Mouse (Mus musculus): ENCODE results near the gene Zfp462. TPM values are rescaled to one million over a fixed set of nuclear protein-coding genes. Genes with fewer than 3 reads are reported as not detected.

Gene Zfp462
- polyA plus RNA-seq, 1 experiment from 2014 or later = 3.6 TPM

DNA sequence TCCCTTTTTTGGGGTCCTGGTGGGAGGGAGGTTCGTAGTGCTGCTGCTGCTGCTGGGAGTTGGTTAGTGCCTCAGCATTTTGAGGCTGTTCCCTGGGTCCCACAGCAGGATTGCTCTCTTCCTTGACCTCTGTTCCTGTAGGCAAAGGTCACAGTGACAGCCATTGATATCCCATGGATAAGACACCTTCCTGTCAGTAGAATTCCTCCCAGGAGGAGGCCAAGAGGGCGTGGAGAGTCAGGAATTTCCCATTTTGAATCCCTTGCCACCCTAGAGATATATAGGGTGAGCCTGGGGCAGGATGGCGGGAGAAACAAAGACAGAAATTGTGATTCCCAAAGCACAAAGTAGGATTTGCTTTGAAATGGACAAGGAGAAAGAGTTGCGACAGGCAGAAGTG lies 106.5 kb downstream of the Zfp462 start:
- Histone ChIP-seq H3K4me3 (no peak overlapping the region), H3K27ac (ENCODE audit: poor library complexity, severe bottlenecking) (no peak overlapping the region), H3K9ac (no peak overlapping the region), H3K36me3 (peaks cover 72% of the 10 kb centered on the region), H3K4me1 (replicated peaks) (peaks cover 18% of the 10 kb centered on the region; the same call in 1 of the 2 replicates), H3K4me2 (no peak overlapping the region), H3K9me3 (replicated peaks) (no peaks in the 10 kb centered on the region), H3K27me3 (replicated peaks) (no peaks in the 10 kb centered on the region)
- WGBS = 76% methylated on average over 4 of the region's 4 CpGs
- no peak for ATAC-seq (ENCODE audit: insufficient number of reproducible peaks, low FRiP score)

DNA sequence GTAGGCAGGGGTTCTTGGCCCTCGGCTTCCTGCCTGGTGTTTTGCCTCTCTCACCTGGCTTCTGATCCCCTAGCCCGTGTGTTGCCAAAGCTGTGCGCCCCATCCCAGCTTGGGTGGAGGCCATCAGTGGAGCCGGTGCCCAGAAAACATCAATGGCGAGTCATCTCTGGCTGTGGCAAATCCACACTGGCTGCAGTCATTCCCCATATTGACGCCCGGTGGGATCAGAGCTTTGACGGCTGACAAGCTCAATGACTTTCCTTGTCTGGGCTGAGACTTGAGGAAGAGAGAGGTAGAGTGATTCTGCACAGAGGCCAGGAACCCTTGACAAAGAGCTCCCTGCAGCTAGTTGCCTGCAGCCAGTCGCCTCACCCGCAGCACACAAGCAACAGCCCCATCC lies 107.8 kb downstream of the Zfp462 start:
- ATAC-seq (ENCODE audit: insufficient number of reproducible peaks, low FRiP score) = no peak
- H3K9ac ChIP-seq = no peak overlapping the region
- H3K27ac ChIP-seq (ENCODE audit: poor library complexity, severe bottlenecking) = no peak overlapping the region
- H3K9me3 ChIP-seq (replicated peaks) = no peaks in the 10 kb centered on the region
- H3K27me3 ChIP-seq (replicated peaks) = no peaks in the 10 kb centered on the region
- peaks cover 23% of the 10 kb centered on the region; the same call in 1 of the 2 replicates for H3K4me1 ChIP-seq (replicated peaks)
- WGBS = 85% methylated on average over 10 of the region's 10 CpGs
- peaks cover 67% of the 10 kb centered on the region for H3K36me3 ChIP-seq
- H3K4me2 ChIP-seq = no peak overlapping the region
- H3K4me3 ChIP-seq = no peak overlapping the region

DNA sequence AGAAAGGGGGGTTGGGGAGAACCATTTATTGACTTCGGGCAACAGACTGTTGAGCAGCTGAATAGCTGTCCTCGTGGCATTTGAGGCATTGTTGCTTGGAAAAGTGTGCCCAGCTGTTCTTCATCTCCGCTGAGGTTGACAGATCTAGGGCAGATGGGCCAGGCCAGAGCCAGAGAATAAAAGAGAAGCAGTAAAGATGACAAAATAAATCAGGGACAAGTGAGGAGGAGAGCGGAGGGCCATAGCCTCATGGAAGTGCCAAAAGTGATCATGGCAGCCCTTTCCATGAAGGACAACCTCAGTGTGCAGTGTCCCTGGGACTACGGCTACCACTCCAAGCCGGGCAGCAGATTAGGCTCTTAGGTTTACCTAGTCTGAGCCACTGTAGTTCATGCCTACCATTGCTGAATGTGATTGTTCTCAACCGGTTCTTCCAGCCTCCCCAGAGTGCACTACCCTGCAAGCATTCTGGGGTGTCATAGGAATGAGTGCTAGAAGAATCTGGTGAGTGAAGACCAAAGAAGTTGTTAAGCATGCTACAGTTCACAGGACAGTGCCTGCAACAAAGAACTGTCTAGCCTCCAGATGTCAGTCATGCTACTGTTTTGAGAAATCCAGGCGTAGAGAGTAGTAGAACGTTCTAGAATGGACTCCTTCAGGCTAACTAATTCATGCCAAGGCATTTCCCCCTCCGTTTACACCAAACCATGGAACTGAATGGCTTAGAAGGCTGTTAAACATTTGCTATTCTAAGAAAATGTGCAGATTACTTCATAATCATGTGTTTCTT lies 113.0 kb downstream of the Zfp462 start:
- Histone ChIP-seq H3K4me2 (no peak overlapping the region), H3K9ac (no peak overlapping the region), H3K27ac (ENCODE audit: poor library complexity, severe bottlenecking) (no peak overlapping the region), H3K4me1 (replicated peaks) (peaks cover 17% of the 10 kb centered on the region; the same call in 1 of the 2 replicates), H3K4me3 (no peak overlapping the region), H3K36me3 (peaks cover 58% of the 10 kb centered on the region), H3K27me3 (replicated peaks) (no peaks in the 10 kb centered on the region), H3K9me3 (replicated peaks) (no peaks in the 10 kb centered on the region)
- no peak for ATAC-seq (ENCODE audit: insufficient number of reproducible peaks, low FRiP score)
- 80% methylated on average over 10 of the region's 10 CpGs for WGBS

DNA sequence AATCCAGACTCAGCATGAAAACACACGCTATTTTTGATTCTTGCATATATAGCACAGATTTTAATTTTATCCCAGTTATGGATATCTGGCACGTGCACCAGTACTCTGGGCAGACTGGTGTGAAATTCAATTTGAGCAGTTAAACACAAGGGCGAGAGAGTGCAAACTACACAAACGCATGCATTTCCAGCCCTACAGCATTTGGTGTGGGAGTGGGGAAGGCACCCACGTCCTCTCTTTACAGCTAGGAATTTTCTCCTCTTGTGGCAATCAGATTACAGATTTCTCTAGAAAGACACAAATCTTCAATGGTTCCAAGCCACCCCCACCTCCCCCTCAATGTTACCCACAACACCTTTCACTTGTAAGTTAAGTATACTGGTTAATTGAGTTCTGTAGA lies 114.1 kb downstream of the Zfp462 start:
- Histone ChIP-seq H3K27ac (ENCODE audit: poor library complexity, severe bottlenecking) (no peak overlapping the region), H3K4me3 (no peak overlapping the region), H3K36me3 (peaks cover 57% of the 10 kb centered on the region), H3K9ac (no peak overlapping the region), H3K27me3 (replicated peaks) (no peaks in the 10 kb centered on the region), H3K4me2 (no peak overlapping the region), H3K4me1 (replicated peaks) (peaks cover 17% of the 10 kb centered on the region; the same call in 1 of the 2 replicates), H3K9me3 (replicated peaks) (no peaks in the 10 kb centered on the region)
- WGBS = 81% methylated on average over 5 of the region's 5 CpGs
- no peak for ATAC-seq (ENCODE audit: insufficient number of reproducible peaks, low FRiP score)

DNA sequence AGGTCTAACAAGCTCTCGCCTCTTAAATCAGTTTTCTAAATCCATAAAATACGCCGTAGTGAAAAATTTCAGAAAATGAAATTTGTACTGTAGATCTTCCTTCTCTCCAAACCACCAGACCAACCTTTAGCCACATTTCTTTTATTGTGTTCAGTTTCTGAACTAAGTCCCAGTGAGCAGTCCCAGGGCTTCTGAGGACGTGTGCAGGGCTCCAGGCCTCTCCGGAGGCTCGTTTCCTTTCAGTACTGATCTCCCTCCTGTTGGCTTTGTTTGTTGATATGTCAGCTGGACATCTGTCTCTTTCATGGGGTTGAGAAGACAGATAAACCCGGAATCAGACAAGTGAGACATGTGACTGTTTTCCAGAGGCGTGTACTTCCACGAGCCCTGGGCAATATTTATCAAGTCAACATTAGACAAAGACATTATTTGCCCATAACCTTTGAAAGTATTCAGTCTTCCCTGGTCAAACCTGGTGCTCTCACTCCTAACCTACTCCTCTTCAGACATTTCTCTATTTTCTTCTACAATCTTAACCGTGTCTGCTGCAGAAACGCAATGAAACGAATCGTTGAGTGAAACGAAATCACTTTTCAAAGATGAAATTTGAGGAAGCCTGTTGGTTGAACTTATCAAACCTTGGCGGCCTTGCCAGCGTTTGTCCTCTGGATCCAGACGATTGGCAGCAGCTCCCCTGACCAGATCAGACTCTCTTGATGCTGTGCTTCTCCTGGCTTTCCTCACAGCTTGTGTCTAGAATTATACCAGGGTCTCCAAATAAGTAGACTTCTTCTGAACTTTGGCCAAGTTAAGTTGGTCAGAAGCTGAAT lies 121.7 kb downstream of the Zfp462 start:
- H3K4me1 ChIP-seq (replicated peaks) = no peaks in the 10 kb centered on the region
- H3K27me3 ChIP-seq (replicated peaks) = no peaks in the 10 kb centered on the region
- no peak for ATAC-seq (ENCODE audit: insufficient number of reproducible peaks, low FRiP score)
- no peak overlapping the region for H3K4me2 ChIP-seq
- WGBS = 57% methylated on average over 17 of the region's 17 CpGs
- 0 out of 2 replicates have a peak overlapping the region, but pooled peaks have one; percentile 37 for H3K27ac ChIP-seq (ENCODE audit: poor library complexity, severe bottlenecking)
- no peak overlapping the region for H3K9ac ChIP-seq
- H3K9me3 ChIP-seq (replicated peaks) = no peaks in the 10 kb centered on the region
- no peak overlapping the region for H3K4me3 ChIP-seq
- H3K36me3 ChIP-seq = peaks cover 36% of the 10 kb centered on the region

DNA sequence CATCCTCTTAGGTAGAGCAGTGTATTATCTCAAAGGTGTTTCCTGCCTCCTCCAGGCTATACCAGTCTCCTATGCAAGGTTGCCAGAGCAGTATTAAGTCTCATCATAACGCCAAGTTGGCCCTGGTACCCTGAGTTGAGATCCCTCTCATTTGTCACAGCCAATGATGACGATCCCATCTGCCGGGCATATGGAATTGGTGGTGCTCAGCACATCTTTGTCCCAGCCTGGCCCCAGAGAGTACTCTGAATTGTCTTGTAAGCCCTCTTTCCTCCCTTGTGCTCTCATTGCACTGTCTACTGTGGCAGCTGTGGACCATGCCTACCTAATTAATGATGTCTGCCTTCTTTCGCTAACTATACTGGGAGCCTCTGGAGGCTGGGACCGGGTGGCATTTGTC lies 126.7 kb downstream of the Zfp462 start:
- H3K36me3 ChIP-seq = peaks cover 52% of the 10 kb centered on the region
- no peak overlapping the region for H3K4me2 ChIP-seq
- WGBS = 86% methylated on average over 5 of the region's 5 CpGs
- no peaks in the 10 kb centered on the region for H3K4me1 ChIP-seq (replicated peaks)
- H3K9me3 ChIP-seq (replicated peaks) = no peaks in the 10 kb centered on the region
- ATAC-seq (ENCODE audit: insufficient number of reproducible peaks, low FRiP score) = no peak
- H3K9ac ChIP-seq = no peak overlapping the region
- H3K27ac ChIP-seq (ENCODE audit: poor library complexity, severe bottlenecking) = no peak overlapping the region
- H3K27me3 ChIP-seq (replicated peaks) = no peaks in the 10 kb centered on the region
- no peak overlapping the region for H3K4me3 ChIP-seq

DNA sequence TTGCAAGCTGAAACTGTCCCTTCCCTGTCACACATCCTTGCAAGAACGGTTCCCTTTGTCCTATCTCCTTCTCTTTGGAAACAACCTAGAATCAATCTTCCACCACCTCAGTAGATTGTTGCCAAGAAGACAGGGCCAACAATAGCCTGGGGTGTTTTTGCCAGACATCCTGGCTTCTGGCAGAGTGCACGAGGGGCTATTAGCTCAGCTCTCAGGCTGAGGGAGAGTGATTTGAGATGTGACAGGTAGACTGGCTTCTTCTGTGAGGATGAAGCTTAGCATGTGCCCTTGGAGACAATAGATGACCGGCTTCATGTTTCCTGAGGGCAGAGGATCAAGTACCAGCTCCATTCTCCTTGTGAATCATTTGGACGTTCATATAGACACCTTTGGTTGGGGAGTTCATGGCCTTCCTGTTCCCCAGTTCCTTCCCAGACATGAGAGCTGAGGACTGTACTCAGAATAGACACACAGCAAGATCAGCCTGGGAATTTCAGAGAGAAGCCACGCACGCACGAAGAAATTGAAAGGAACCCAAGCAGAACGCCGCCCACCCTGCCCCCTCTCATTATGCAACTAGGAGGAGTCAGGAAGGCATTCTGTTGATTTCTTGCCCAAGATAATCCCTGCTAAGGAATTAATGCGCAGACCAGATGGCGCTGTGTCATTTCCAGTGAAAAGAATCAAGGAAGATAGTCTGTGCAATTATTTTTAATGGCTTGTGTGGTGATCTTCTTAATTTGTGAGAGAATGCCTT lies 132.5 kb downstream of the Zfp462 start:
- no peaks in the 10 kb centered on the region for H3K9me3 ChIP-seq (replicated peaks)
- no peak overlapping the region for H3K27ac ChIP-seq (ENCODE audit: poor library complexity, severe bottlenecking)
- no peak overlapping the region for H3K4me3 ChIP-seq
- peaks cover 13% of the 10 kb centered on the region; the same call in 1 of the 2 replicates for H3K4me1 ChIP-seq (replicated peaks)
- WGBS = 71% methylated on average over 11 of the region's 11 CpGs
- peaks cover 75% of the 10 kb centered on the region for H3K36me3 ChIP-seq
- no peaks in the 10 kb centered on the region for H3K27me3 ChIP-seq (replicated peaks)
- no peak for ATAC-seq (ENCODE audit: insufficient number of reproducible peaks, low FRiP score)
- no peak overlapping the region for H3K9ac ChIP-seq
- H3K4me2 ChIP-seq = no peak overlapping the region

DNA sequence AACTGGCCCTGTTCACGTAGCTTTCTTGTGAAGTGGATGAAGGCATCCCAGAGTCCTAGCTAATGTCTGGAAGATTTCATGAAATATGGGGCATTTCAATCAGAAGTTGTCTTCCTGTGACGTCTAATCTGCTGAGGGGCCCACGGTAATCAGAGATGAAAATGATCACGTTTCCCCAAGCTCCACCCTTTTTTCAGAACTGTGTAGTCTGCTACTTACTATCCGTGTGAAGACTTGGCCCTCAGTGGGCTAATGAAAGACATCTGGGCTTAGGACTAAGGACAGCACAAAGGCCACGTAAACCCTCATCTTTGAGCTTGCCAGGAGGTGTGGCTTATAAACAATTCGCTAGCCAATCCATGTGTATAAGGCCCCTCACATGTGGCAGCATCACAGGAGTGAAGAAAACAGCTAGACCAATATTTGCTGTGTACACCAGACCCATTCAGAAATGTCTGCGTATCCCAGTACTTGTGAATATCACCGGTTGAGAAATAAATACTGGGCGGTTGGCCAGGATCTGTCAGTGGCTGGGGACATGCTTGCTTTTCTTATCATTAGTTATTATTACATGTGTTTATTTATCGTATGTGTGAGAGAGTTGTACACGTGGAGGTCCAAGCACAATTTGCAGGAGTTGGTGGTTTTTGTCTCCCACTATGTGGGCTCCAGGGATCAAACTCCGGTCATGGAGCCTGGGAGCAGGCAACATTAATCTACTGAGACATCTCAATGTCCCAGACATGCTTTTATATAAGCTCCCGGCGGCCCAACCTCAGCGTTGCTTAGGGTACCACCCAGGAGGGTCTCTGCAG lies 133.3 kb downstream of the Zfp462 start:
- no peak overlapping the region for H3K4me3 ChIP-seq
- H3K36me3 ChIP-seq = peaks cover 69% of the 10 kb centered on the region
- no peak; the same call in 1 of the 2 replicates for ATAC-seq (ENCODE audit: insufficient number of reproducible peaks, low FRiP score)
- peaks cover 13% of the 10 kb centered on the region; the same call in 1 of the 2 replicates for H3K4me1 ChIP-seq (replicated peaks)
- no peak overlapping the region for H3K27ac ChIP-seq (ENCODE audit: poor library complexity, severe bottlenecking)
- 79% methylated on average over 16 of the region's 16 CpGs for WGBS
- H3K9me3 ChIP-seq (replicated peaks) = no peaks in the 10 kb centered on the region
- no peak overlapping the region for H3K4me2 ChIP-seq
- no peak overlapping the region for H3K9ac ChIP-seq
- H3K27me3 ChIP-seq (replicated peaks) = no peaks in the 10 kb centered on the region

DNA sequence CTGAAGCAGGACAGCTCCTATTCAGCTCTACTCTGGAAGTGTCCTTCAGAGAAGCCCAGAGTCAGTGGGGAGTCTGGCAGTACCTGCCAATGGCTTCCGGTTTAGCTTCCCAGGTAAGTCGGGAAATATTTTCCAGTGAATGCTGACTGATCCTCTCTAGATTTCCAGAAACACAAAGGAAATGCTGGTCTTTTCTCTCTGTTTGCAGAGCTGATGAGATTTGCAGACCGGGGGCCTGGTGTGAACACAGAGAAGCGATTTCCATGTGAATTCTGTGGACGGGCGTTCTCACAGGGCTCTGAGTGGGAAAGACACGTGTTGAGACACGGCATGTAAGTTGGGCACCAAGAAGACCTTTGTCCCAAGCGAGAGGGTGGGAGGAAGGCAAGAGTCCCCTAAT lies 134.2 kb downstream of the Zfp462 start:
- H3K4me2 ChIP-seq = no peak overlapping the region
- H3K36me3 ChIP-seq = peaks cover 67% of the 10 kb centered on the region
- H3K9me3 ChIP-seq (replicated peaks) = no peaks in the 10 kb centered on the region
- no peak overlapping the region for H3K4me3 ChIP-seq
- no peaks in the 10 kb centered on the region for H3K27me3 ChIP-seq (replicated peaks)
- 89% methylated on average over 9 of the region's 9 CpGs for WGBS
- H3K9ac ChIP-seq = no peak overlapping the region
- no peak overlapping the region for H3K27ac ChIP-seq (ENCODE audit: poor library complexity, severe bottlenecking)
- peaks cover 16% of the 10 kb centered on the region for H3K4me1 ChIP-seq (replicated peaks)
- ATAC-seq (ENCODE audit: insufficient number of reproducible peaks, low FRiP score) = no peak

DNA sequence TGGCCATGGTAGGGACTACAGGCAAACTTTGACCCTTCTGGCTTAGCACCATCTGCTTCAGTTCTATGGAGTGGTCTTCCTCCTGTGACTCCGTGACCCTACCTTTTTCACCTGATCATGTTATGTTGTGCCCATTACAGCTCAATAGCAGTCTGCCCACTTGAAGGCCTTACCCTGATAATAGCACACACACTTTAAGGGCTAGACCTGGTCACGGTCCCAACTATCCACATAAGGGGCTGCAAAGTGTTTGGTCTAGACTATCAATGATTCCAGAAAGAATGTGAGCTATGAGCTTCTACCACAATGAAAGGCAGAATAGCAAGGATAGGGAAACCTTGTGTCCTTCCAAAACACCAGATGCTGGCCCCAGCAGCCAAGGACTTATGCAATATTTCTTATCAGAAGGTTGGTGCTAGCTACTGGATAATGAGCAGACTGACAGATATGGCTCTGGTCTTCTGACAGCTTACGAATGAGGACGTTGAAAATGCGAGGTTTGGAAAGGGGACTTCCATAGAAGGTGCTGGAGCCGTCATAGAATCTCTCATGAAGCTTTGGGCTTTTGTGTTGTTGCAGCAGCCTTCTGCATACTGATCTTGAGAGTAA lies 139.3 kb downstream of the Zfp462 start:
- Histone ChIP-seq H3K27me3 (replicated peaks) (no peaks in the 10 kb centered on the region), H3K36me3 (peaks cover 37% of the 10 kb centered on the region), H3K4me3 (no peak overlapping the region), H3K9ac (no peak overlapping the region), H3K4me2 (no peak overlapping the region), H3K9me3 (replicated peaks) (no peaks in the 10 kb centered on the region), H3K4me1 (replicated peaks) (peaks cover 12% of the 10 kb centered on the region), H3K27ac (ENCODE audit: poor library complexity, severe bottlenecking) (no peak overlapping the region)
- ATAC-seq (ENCODE audit: insufficient number of reproducible peaks, low FRiP score) = no peak
- WGBS = 55% methylated on average over 6 of the region's 6 CpGs
